ENCODE assay signal across 16 mouse cellular contexts in the genomic region with DNA sequence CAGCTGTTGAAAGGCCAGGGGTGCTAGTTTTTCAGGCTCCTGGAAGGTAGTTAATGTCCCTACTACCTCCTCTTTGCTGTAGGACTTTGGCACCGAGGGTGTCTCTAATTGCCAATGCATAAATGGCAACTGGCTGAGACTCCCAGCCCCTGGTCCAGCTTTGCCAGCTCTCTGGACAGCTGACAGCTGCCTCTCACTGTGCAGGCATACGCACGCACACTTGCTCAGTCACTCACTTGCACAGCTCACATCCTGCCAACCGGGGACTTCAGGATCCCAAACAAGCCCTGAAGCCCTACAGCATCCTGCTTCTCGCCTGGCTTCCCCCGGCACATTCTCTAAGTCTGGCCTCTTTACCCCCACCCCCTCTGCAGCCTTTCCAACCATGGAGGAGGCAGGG.
DNase-seq lines count a peak whose midpoint lies in the region; ATAC-seq and TF ChIP-seq lines count a peak whose summit lies in the region.
"Had no signal": no experiment of that assay in that cellular context is flagged by ENCODE, and none has a peak within 500 bp of the region (broad histone marks: within the 10 kb centered on the region; RNA-seq: fewer than 3 reads in every experiment).

No protein-coding gene starts in this region.

- H3K9ac ChIP-seq in forebrain, postnatal 0 days: no peak overlapping the region
- H3K9ac ChIP-seq: embryonic facial prominence, embryonic 13.5 days; heart, embryonic 12.5 days; liver, embryonic 14.5 days; neural tube, embryonic 15.5 days had no signal

- H3K9me3 ChIP-seq in forebrain, postnatal 0 days (ENCODE audit: low read length): no peaks in the 10 kb centered on the region
- no peaks in the 10 kb centered on the region for H3K9me3 ChIP-seq in limb, embryonic 10.5 days (replicated peaks)
- H3K9me3 ChIP-seq: embryonic facial prominence, embryonic 13.5 days; heart, embryonic 12.5 days; neural tube, embryonic 15.5 days had no signal

- intact Hi-C loops in left cerebral cortex, postnatal 4 days (cut with DNase I): no loop called here
- intact Hi-C loops in left cerebral cortex, adult 2 months (cut with DNase I): no loop called here

- no peak overlapping the region for H3K27ac ChIP-seq in left cerebral cortex, adult 2 months
- H3K27ac ChIP-seq in forebrain, postnatal 0 days (ENCODE audit: low read depth, low read length): no peak overlapping the region
- H3K27ac ChIP-seq in limb, embryonic 10.5 days: no peak overlapping the region
- H3K27ac ChIP-seq: embryonic facial prominence, embryonic 13.5 days; kidney, postnatal 0 days; liver, embryonic 14.5 days; neural tube, embryonic 15.5 days had no signal

- 0 out of 2 replicates have a peak, but pooled peaks have one; percentile 13 for ATAC-seq in frontal cortex, adult (ENCODE audit: low TSS enrichment)
- peak; percentile 81 for ATAC-seq in forebrain, postnatal 0 days
- ATAC-seq: activated CD4-positive, CD25-positive, alpha-beta regulatory T cell, adult 4 months had no signal

- DNase-seq in frontal cortex, postnatal 25 days (ENCODE audit: low spot score in 2 of 2): no peak
- peak; percentile 88 for DNase-seq in left cerebral cortex, postnatal 4 days
- no peak for DNase-seq in left cerebral cortex, adult 2 months (ENCODE audit: extremely low spot score in 1 of 2, low spot score in 2 of 2)
- DNase-seq in forebrain, postnatal 0 days: peak; percentile 74
- peak; percentile 42 to 57 for DNase-seq in layer of hippocampus, postnatal 14 days (ENCODE audit: low spot score in 2 of 2)
- DNase-seq in limb, embryonic 10.5 days (ENCODE audit: low spot score): no peak
- DNase-seq: cerebellum, adult 9-10 months; lung, postnatal 14 days; thymus, postnatal 14 days had no signal

- no peak overlapping the region for H3K4me3 ChIP-seq in left cerebral cortex, adult 2 months
- H3K4me3 ChIP-seq in forebrain, postnatal 0 days (ENCODE audit: low read depth, low read length): no peak overlapping the region
- no peak overlapping the region for H3K4me3 ChIP-seq in limb, embryonic 10.5 days
- H3K4me3 ChIP-seq: embryonic facial prominence, embryonic 13.5 days; heart, embryonic 12.5 days; neural tube, embryonic 15.5 days had no signal

- no peaks in the 10 kb centered on the region for H3K27me3 ChIP-seq in forebrain, postnatal 0 days (ENCODE audit: insufficient read depth, low read length)
- H3K27me3 ChIP-seq in limb, embryonic 10.5 days (ENCODE audit: low read depth, poor library complexity, severe bottlenecking): peaks cover 17% of the 10 kb centered on the region; the same call in 1 of the 2 replicates

- TF ChIP-seq CTCF in left cerebral cortex, adult 2 months (IDR thresholded peaks at IDR 0.05): no peak
- no peak for TF ChIP-seq CTCF in forebrain, postnatal 0 days (IDR thresholded peaks at IDR 0.05; ENCODE audit: low read depth)

- H3K4me2 ChIP-seq in forebrain, postnatal 0 days (ENCODE audit: low read depth): no peak overlapping the region
- H3K4me2 ChIP-seq: embryonic facial prominence, embryonic 13.5 days; heart, embryonic 12.5 days; neural tube, embryonic 15.5 days had no signal

- H3K36me3 ChIP-seq in forebrain, postnatal 0 days (ENCODE audit: insufficient read depth): no peaks in the 10 kb centered on the region
- no peaks in the 10 kb centered on the region for H3K36me3 ChIP-seq in limb, embryonic 10.5 days
- H3K36me3 ChIP-seq: embryonic facial prominence, embryonic 13.5 days; heart, embryonic 12.5 days; neural tube, embryonic 15.5 days had no signal

- H3K4me1 ChIP-seq in forebrain, postnatal 0 days (ENCODE audit: insufficient read depth): peaks cover 7% of the 10 kb centered on the region
- H3K4me1 ChIP-seq in limb, embryonic 10.5 days: no peaks in the 10 kb centered on the region
- H3K4me1 ChIP-seq: heart, embryonic 12.5 days had no signal

- 33% methylated on average over 6 of the region's 6 CpGs for WGBS in forebrain, postnatal 0 days
- 77% methylated on average over 6 of the region's 6 CpGs for WGBS in limb, embryonic 10.5 days

Comparison
In these comparisons a context has a peak if more than half of its experiments do, and no peak if none do; other contexts are left out.
1. DNase-seq: peak in left cerebral cortex, postnatal 4 days (single experiment), forebrain, postnatal 0 days (single experiment) and layer of hippocampus, postnatal 14 days (2 of 2); none in frontal cortex, postnatal 25 days (0 of 2), left cerebral cortex, adult 2 months (0 of 2) and limb, embryonic 10.5 days (single experiment).